Mouse (Mus musculus): ENCODE measurements around the gene Pfdn5. TPM values are rescaled to one million over a fixed set of nuclear protein-coding genes. Genes with fewer than 3 reads are reported as not detected.

Pfdn5 gene
- total RNA-seq (2022): 100 to 1,000 TPM; 260 to 281 (median 273) TPM

DNA sequence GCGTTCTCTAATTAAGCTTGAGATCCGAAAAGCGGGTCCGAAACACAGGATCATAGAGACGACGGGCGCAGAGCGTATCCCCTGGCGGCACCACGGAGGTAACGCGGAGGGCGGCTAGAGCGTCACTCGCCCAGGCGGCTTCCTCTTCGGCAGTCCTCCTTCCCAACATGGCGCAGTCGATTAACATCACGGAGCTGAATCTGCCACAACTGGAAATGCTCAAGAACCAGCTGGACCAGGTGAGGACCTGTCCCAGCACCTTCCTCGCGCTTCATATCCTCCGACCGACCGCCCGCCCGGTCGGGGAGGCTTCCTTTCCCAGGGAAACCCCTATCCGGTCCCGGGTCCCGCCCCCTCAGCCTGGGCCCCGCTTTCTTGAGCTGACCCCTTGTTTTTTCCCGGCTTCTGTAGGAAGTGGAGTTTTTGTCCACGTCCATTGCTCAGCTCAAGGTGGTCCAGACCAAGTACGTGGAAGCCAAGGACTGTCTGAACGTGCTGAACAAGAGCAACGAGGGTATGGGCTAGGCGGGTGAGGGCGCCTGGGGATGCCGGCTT lies at the start of gene Pfdn5:
Gene Pfdn5, plus strand, starts transcription at position 95 of the 555 bp plus-strand sequence.
- DNase-seq (ENCODE audit: low spot score in 2 of 2): peak; percentile 69 to 78

DNA sequence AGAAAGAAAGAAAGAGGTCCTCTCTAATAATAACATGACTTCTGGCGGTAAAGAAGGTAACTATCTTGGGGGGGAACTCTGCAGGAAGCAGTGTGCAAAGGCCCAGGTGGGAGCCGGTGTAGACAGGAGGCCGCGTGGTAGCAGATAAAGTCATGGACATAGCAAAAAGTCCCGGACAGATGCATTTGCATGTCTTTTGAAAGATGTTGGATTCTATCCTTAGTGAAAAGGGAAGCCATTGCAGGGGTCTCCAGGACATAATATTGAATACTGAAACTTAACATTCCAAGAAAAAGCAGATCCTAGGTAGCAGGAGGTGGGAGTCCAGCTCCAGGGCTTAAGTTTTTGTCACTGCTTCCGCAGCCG lies 47.2 kb upstream of the Pfdn5 start:
- DNase-seq (ENCODE audit: low spot score in 2 of 2): no peak

DNA sequence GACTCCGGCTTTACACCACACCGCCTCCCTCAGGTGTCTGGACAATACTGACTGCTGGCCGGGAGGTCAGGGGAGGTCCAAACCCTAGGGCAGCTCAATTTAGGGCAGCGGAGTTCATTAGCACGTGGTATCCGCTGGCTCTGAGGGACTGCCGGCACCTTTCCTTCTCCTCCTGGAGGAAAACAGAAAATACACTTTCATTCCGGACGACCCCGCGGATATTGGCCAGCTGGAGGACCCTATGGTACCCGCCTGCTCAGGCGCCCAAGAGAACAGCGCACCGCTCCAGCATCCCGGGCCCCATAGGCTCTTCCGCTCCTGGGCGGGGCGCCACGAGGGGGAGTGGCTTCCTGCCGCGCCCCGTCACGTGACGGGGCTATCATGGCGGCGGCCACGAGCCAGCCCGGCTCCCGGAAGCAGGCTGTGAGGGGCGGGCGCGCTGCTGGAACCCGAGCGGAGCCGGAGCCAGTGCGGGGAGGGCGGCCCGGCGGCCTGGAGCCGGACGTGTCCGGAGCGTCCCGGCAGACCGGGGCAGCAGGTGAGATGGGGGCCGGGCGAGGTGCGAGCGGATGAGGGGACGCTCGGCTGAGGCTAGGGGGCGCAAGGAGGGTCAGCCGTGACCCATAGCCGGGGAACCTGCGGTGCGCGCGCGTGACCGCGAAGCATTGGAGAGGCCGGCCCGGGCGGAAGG lies 46.7 kb upstream of the Pfdn5 start, which contains the start of gene Mfsd5:
Gene Mfsd5, plus strand, starts transcription at position 363 of the 691 bp plus-strand sequence.
- peak; percentile 76 to 82 for DNase-seq (ENCODE audit: low spot score in 2 of 2)

DNA sequence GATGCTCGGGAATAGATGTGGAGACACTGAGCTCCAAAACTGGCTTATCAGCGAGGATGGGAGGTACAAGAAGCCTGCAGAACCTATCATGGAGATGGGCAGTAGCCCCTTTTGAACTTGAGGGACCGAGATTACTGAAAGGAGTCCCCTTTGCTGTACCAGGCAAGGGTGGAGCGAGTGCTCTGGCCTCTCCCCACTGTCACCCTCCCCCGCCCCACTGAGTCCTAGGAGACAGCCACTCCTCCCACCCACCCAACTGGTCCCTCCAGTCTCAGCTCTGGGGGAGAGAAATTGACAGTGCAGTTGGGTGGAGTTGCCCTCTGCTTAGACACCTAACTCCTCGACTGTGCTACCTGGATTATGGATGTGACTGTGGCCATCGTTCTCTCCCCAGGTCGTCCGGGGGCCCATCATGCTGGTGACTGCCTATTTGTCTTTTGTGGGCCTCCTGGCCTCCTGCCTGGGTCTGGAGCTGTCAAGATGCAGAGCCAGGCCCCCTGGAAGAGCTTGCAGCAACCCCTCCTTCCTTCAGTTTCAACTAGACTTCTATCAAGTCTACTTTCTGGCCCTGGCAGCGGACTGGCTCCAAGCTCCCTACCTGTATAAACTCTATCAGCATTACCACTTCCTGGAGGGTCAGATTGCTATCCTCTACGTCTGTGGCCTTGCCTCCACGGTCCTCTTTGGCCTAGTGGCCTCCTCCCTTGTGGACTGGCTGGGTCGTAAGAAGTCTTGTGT lies 46.0 kb upstream of the Pfdn5 start:
- no peak for DNase-seq (ENCODE audit: low spot score in 2 of 2)

DNA sequence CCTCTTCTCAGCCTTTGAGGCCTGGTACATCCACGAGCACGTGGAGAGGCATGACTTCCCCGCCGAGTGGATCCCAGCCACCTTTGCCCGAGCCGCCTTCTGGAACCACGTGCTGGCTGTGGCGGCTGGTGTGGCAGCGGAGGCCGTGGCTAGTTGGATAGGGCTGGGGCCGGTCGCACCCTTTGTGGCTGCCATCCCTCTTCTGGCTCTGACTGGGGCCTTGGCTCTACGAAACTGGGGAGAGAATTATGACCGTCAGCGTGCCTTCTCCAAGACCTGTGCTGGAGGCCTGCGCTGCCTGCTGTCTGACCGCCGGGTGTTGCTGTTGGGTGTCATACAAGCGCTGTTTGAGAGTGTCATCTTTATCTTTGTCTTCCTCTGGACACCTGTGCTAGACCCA lies 45.3 kb upstream of the Pfdn5 start:
- no peak for DNase-seq (ENCODE audit: low spot score in 2 of 2)

DNA sequence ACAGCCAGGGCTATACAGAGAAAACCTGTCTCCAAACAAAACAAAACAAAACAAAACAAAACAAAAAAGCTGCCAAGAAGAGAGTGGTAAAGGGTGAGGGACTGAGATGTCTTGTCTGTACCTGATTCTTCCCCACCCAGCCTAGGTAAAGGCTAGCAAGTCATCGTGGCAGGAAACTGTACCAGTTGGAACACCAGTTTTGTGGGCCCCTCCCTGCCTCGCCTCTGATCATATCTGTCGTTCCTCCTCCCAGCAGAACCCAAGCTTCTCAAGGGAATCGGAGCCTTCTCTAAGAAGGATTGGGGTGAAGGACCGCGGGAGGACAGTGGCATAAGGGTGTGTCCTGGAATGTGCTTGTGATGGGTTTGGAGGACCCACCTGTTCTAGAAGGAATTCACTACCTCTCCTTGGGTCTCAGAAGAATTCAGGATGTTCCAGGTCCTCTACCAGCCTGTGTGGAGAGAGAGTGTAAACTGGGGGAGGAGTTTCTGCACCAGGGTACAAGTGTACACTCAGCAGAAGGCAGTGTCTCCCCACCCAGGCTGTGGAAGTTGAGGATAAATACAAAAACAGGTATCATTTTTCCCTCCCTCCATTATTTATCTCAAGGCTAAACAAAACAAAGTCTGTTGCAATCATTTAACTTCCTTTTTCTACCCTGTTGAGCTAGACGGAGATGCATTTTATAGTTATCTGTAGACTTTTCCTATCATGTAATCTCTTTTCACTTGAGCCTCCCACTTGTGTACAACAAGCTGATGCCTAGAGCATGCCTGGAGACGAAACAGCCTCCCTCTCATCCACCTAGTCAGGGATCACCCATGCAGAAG lies 43.2 kb upstream of the Pfdn5 start:
- no peak for DNase-seq (ENCODE audit: low spot score in 2 of 2)

DNA sequence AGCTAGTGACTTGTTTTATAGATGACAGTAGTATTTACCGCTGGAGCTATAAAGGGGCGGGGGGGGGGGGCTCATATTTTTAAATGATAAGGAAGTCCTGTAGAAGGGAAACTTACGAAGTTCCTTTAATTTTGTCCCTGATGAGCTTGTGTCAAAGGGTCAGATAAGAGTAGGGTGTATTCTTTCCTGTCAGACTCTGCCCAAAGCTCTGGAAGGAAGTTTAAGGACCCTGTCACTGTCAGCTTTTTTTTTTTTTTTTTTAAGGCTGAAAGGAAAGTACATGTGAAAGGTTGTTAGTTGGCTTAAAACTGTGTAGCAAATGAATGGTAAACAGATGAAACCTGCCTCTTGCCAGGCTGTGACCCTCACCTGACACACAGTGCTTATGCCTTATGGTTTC lies 42.3 kb upstream of the Pfdn5 start:
- no peak for DNase-seq (ENCODE audit: low spot score in 2 of 2)

DNA sequence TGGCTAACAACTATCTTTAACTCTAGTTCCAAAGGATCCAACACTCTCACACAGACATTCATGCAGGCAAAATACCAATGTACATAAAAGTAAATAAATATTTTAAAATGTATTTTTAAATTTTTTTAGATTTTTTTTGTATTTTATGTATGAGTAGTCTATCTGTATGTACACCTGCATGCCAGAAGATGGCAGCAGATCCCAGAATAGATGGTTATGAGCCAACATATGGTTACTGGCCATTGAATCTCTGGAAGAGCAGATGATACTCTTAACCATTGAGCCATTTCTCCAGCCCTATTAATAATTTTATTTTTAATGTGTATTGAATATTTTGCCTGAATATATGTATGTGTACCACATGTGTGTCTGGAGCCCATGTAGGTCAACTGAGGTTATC lies 38.5 kb upstream of the Pfdn5 start:
- DNase-seq (ENCODE audit: low spot score in 2 of 2): no peak

DNA sequence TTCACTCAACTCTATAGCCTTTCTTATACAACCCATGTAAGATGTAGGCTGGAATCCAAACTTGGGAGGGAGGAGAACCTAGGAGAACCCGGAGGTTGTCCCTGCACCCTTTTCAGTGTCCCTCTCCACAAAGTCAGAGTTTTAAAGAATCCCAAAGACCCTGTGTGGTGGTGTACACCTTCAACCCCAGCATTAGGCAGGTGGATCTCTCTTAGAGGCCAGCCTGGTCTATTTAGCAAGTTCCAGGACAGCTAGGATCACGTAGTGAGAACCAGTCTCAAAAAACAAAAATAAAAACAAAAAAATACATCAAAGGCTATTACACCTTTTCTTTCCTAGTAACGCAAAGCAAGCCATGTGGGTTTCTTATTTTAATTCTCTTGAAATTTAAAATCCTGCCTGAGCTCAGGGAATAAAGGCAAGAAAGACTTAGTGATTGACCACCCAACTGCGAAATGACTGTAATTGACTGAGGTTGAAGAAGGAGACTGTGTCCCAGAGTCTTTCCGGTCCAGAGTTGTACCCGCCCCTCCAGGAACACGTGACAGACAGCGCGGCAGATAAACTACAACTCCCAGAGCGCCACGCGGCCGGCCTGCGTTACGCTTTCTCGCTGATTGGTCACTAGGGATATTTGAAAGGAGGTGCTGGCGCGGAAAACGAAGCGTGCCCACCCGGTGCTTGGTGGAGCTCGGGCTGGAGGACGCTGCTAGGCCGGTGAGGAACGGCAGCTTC lies 30.1 kb upstream of the Pfdn5 start, which contains the start of gene Espl1:
Gene Espl1, plus strand, starts transcription at position 634 of the 735 bp plus-strand sequence.
- peak; percentile 85 to 89 for DNase-seq (ENCODE audit: low spot score in 2 of 2)

DNA sequence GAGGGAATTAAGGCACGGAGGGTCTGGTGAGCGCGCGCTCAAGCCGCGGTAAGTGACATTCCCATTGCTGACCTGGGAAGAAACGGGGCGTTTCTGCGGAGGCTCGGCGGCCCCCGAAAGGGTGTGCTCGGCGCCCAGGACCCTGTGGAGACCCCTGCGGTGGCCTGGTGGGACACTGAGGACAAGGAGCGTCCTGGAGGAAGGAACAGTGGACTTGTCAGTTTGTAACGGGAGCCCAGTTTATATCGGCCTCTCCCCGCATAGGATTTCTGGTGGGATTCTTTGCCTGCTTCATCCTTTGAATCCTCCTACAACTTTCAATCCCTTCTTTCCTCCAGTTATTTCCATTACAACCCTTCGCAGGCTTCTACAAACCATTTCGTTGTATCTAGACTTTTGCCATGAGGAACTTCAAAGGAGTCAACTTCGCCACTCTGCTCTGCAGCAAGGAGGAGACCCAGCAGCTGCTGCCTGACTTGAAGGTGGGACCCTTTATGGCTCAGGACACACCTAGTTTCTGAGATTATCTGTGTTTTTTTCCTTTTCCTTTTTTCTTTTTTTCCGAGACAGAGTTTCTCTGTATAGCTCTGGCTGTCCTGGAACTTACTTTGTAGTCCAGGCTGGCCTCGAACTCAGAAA lies 29.4 kb upstream of the Pfdn5 start:
- DNase-seq (ENCODE audit: low spot score in 2 of 2): no peak

DNA sequence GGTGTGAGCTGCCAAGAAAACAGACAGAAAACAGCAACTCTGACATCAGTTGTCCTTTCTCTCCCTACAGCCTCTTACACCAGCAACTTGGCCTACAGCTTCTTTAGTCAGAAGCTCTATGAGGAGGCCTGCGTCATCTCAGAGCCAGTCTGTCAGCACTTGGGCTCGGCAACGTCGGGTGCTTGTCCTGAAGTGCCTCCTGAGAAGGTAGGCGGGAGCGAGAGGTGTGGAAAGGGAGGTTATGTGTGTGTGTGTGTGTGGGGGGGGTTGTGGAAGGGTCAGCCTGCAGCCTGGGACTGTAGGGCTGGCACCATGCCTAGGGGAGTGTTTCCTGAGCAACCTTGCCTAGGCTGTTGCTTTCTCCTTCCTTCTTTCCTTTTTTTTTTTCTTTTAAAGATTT lies 23.4 kb upstream of the Pfdn5 start:
- no peak for DNase-seq (ENCODE audit: low spot score in 2 of 2)

DNA sequence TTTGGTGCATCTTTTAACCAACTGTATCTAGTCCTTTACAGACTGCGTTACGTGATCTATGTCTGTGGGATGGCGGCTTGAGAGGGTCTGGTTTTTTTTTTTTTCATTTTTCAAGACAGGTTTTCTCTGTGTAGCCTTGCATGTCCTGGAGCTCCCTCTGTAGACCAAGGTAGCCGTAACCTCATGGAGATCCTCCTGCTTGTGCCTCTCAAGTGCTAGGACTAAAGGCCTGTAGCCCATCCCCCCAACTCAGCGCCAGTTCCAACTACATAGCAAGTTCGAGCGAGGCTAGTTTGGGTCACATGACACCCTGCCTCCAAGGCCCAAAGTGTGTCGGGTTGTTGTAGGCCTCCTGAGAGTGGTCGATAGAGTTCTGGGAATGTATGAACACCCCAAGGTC lies 17.2 kb upstream of the Pfdn5 start:
- DNase-seq (ENCODE audit: low spot score in 2 of 2): no peak

DNA sequence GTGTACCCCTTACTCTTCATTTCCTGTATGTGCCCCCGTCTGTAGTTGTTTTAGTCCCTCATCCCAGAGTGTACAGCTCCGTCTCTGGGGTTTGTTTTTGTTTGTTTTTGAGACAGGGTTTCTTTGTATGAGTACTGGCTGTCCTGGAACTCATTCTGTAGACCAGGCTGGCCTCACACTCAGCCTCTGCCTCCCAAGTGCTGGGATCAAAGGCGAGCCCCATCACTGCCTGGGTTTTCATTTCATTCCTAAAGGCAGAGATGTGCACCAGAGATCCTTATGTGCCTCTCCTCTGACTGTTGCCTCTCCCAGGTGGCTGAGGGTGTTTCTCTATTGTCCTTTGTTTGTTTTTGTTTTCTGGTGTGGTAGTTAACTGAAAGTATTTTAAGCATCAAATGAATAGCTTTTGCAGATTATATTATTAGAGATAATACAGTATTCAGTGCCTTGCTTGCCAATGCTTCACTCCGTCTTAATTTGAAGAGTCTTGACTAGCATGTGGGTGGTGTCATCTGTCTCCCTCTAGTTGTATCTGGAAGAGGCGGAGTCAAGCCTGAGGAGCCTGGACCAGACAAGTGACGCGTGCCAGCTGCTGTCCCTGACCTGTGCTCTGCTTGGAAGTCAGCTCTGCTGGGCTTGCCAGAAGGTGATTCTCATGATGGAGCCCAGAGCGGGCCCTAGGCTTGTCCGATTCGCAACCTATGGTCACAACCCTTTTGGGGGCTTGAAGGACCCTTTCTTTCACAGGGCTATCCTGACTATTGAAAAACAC lies 15.7 kb upstream of the Pfdn5 start:
- DNase-seq (ENCODE audit: low spot score in 2 of 2): no peak

DNA sequence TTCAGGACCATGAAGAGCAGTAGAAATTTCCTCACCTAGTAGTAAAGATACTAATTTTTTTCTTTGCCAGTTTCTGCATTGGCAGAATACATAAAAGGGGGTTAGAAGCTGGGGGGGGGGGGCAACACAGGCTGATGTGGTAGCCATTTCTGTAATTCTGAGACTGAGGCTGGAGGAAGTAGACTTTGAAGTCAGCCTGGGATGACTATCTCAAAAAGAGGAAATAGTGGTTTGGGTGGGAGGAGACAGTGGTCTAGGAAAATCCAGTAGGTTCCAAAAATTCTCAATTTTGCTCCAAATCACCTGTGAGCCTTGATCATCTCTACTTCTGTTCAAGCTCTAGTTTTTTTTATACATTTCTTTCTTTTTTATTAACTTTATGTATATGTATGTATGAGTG lies 14.4 kb upstream of the Pfdn5 start:
- no peak for DNase-seq (ENCODE audit: low spot score in 2 of 2)

DNA sequence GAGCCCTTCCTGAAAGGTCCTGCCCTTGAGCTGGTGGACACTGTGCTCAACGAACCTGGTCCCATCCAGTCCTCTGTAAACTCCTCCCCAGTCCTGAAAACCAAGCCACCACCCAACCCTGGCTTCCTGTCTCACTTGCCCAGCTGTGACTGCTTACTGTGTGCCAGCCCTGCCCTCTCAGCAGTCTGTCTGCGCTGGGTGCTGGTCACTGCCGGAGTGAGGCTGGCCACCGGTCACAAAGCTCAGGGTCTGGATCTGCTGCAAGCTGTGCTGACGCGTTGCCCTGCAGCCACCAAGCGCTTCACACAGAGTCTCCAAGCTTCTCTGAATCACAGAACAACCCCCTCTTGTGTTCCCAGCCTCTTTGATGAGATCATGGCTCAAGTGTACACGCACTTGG lies 10.6 kb upstream of the Pfdn5 start:
- DNase-seq (ENCODE audit: low spot score in 2 of 2): no peak

DNA sequence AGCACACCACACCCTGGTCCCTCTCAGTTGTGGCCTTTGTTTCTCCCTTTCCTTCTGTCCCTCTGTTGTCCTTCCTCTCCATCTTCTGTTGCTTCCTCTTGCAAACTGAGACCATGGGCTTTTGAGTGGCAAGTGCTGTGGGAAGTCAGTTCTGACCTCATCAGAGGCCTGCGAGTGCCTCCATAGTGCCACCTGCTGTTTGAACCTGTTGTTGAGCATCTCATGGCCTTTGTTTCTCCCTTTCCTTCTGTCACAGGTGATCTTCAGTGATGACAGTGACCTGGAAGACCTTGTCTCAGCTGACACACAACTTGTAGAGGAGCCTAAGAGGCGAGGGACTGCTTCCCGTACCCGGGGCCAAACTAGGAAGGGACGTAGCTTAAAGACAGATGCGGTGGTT lies 9.7 kb upstream of the Pfdn5 start:
- DNase-seq (ENCODE audit: low spot score in 2 of 2): peak in 1 of 2 experiments; percentile 29

DNA sequence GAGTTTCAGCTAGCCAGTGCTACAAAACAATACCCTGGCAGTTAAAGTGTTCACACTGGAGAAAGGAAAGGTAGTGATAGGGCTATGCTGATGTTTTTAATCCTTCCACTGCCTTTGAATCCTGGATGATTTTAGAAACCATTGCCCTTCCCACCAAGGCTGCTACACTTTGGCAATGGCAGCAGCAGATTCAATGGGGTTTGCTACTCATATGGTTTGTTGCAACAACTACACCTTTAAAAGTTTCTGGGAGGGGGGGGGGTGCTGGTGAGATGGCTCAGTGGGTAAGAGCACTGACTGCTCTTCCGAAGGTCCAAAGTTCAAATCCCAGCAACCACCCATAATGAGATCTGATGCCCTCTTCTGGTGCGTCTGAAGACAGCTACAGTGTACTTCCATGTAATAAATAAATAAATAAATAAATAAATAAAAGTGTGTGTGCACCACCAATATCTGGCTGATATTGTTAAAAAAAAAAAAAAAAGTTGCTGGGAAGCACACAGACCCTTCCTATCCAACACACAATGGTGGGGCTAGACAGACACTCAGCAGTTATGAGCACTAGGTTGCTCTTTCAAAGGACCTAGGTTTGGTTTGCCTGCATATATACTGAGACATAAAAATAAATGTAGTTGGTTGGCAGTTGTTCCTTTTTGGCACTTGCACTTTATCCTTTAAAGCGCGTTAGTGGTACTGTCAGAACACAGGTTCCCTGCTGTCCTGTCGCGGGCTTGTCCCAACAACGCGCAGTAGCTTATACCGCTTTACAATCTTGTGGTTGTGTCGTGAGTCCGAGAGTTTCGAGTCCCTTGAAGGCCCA lies 1.1 kb upstream of the Pfdn5 start:
- DNase-seq (ENCODE audit: low spot score in 2 of 2): no peak

DNA sequence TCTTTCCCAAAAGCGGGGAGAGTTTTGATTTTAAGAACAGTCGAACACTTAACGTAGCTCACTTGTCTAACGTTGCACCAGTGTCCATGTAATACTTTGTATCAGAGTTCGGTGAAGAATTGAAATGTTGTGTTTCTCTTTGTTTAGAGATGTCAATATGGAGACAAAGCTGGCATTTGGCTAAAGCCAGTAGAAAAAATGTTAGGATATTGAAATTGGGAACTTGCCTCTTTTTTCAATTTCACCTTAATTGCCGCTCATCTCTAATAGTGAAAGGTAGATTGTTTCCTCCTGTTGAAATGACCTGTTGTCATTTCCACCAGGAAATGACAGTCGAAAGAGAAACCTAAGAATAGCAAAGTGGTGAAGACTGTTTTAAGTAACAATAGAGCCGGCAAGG lies 976 bp downstream of the Pfdn5 start:
- no peak for DNase-seq (ENCODE audit: low spot score in 2 of 2)

DNA sequence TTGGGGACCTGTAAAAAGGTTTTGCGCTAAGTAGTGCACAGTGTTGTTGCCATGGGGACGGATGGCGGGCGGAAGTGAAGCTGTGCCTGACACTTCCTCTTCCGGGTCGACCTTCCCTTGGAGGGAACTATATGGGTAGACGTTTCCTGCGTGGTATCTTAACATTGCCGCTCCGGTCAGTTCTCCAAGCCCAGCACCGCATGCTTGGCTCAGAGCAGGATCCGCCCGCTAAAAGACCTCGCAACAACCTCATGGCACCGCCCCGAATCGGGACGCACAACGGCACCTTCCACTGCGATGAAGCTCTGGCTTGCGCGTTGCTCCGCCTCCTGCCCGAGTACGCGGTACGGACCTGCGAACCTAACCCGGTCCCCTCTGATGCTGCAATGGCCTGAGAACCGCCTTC lies 5.7 kb downstream of the Pfdn5 start, which contains the start of gene Myg1:
Gene Myg1, plus strand, starts transcription at position 100 of the 406 bp plus-strand sequence.
- peak; percentile 61 to 63 for DNase-seq (ENCODE audit: low spot score in 2 of 2)

Measured in gastrocnemius, adult 8-10 months (tissue).